Mouse (Mus musculus): ENCODE results near the gene March1. TPM values are rescaled to one million over a fixed set of nuclear protein-coding genes. Genes with fewer than 3 reads are reported as not detected.

March1 gene
- 1.3 TPM in 2 replicates for polyA plus RNA-seq (2015; fragmentation: Nextera tagmentation; extraction: Ambion mirVana)

DNA sequence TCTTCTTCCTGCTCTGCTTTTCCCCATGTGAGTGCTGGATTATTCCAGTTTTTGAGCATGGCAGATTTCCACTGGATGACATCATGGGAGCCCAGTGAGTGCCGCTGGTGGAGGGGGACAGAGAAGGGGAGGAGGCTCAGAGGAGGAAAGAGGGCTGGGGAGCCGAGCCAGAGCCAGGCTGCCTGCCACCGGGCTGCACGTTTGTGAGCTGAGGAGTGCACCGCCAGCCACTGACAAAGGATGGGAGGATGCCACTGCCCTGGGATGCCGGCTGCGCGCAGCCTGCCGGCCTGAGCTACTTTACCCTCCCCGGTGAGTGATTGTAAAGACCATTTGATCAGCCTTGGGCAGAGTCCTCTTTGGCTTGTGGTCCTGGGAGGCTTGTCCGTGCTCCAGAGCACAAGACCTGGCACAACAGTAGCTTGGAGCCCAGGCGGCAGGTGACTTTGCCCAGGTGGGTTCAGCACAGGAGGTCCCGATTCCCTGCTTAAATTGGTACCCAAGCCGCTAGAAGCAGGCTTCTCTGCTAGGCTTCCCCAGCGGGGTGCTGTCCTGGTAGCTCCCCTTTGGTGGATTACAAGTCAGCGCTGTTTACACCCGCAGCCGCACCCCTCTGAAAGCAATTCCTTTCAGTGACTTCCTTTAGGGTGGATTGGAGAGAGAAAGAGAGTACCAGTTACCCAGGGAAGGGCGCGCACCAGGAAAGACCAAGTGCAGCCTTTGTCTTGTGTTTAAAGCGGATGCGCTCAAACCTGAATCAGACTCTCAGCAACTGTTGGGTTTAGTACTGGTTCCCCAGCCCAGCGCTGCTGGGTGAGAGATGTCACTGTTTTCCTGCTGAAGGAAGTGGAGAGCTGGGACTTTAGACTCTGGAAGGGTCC is at the start of gene March1:
Gene March1 (plus strand): TSS at position 30 of the 881 bp plus-strand sequence.
- no peak for ATAC-seq (ENCODE audit: insufficient read depth)
- no peaks in the 10 kb centered on the region for H3K4me1 ChIP-seq (replicated peaks)
- 0 out of 2 replicates have a peak, but pooled peaks cover 5% of the 10 kb centered on the region for H3K27me3 ChIP-seq
- H3K36me3 ChIP-seq (replicated peaks), result no peaks in the 10 kb centered on the region
- WGBS (ENCODE audit: insufficient replicate concordance), result 3% methylated on average over 23 of the region's 23 CpGs
- H3K9me3 ChIP-seq (replicated peaks), result no peaks in the 10 kb centered on the region
- no peak within 1 kb of the TSS for H3K4me3 ChIP-seq (replicated peaks)
- H3K4me2 ChIP-seq, result no peak within 1 kb of the TSS
- no peak within 1 kb of the TSS for H3K9ac ChIP-seq
- H3K27ac ChIP-seq (replicated peaks), result no peak within 1 kb of the TSS

DNA sequence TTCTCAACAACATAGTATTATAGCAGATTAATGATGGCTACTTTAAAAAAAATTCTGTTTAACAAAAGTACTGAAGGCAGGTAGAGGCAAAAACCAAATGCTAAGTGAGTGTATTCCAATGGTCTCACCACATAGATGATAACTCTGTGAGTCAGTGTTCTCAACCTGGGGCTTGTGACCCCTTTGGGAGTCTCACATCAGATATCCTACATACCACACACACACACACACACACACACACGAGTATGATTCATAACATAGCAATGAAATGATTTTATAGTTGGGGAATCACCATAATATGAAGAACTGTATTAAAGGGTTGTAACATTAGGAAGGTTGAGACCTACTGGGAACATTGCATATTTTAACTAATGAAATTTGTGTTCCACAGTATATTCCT is 30.8 kb upstream of the March1 start:
- ATAC-seq (ENCODE audit: insufficient read depth), result no peak
- H3K27me3 ChIP-seq, result no peaks in the 10 kb centered on the region
- no peaks in the 10 kb centered on the region for H3K4me1 ChIP-seq (replicated peaks)
- H3K4me2 ChIP-seq, result no peak overlapping the region
- H3K27ac ChIP-seq (replicated peaks), result no peak overlapping the region
- 8% methylated on average over 1 of the region's 1 CpGs for WGBS (ENCODE audit: insufficient replicate concordance)
- no peak overlapping the region for H3K4me3 ChIP-seq (replicated peaks)
- H3K9me3 ChIP-seq (replicated peaks), result no peaks in the 10 kb centered on the region
- H3K9ac ChIP-seq, result no peak overlapping the region
- no peaks in the 10 kb centered on the region for H3K36me3 ChIP-seq (replicated peaks)

DNA sequence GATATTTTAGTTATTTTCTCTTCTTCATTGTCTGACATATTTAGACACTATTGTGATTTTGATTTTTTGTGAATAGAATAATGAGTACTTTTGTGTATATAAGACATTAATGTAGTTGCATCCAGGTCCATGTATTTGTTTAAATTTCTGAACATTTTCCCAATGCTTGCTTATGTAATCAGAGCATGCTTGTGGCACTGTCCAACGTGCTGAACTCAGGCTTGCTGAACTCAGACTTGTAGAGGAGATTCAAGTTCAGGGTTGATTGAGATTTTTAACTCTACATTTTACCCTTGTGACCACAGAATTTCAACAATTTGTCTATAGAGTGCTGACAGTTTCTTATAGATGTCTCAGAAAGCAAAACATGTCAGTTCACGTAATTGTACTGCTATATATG is 14.5 kb upstream of the March1 start:
- no peak overlapping the region for H3K9ac ChIP-seq
- no peak overlapping the region for H3K4me3 ChIP-seq (replicated peaks)
- H3K27me3 ChIP-seq, result no peaks in the 10 kb centered on the region
- H3K36me3 ChIP-seq (replicated peaks), result no peaks in the 10 kb centered on the region
- H3K4me2 ChIP-seq, result no peak overlapping the region
- WGBS (ENCODE audit: insufficient replicate concordance), result 27% methylated on average over 2 of the region's 2 CpGs
- no peak for ATAC-seq (ENCODE audit: insufficient read depth)
- H3K9me3 ChIP-seq (replicated peaks), result no peaks in the 10 kb centered on the region
- no peak overlapping the region for H3K27ac ChIP-seq (replicated peaks)
- no peaks in the 10 kb centered on the region for H3K4me1 ChIP-seq (replicated peaks)

DNA sequence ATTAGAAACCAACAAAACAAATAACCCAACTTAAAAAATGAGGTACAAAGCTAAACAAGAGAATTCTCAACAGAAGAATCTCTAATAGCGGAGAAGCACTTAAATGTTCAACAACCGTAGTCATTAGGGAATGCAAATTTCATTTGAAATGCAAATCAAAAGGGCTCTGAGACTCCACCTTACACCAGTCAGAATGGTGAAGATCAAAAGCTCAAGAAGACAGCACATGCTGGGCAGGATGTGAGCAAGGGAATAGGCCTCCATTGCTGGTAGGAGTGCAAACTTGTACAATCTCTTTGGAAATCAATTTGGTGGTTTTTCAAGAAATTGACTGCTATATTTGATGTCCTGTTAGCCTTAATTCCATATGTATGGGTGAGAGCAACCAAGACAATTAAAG is 8.2 kb upstream of the March1 start:
- no peak overlapping the region for H3K4me3 ChIP-seq (replicated peaks)
- H3K27me3 ChIP-seq, result no peaks in the 10 kb centered on the region
- no peaks in the 10 kb centered on the region for H3K36me3 ChIP-seq (replicated peaks)
- no peak for ATAC-seq (ENCODE audit: insufficient read depth)
- H3K9ac ChIP-seq, result no peak overlapping the region
- H3K4me2 ChIP-seq, result no peak overlapping the region
- H3K27ac ChIP-seq (replicated peaks), result no peak overlapping the region
- WGBS (ENCODE audit: insufficient replicate concordance), result 45% methylated on average over 2 of the region's 2 CpGs
- no peaks in the 10 kb centered on the region for H3K4me1 ChIP-seq (replicated peaks)
- no peaks in the 10 kb centered on the region for H3K9me3 ChIP-seq (replicated peaks)

DNA sequence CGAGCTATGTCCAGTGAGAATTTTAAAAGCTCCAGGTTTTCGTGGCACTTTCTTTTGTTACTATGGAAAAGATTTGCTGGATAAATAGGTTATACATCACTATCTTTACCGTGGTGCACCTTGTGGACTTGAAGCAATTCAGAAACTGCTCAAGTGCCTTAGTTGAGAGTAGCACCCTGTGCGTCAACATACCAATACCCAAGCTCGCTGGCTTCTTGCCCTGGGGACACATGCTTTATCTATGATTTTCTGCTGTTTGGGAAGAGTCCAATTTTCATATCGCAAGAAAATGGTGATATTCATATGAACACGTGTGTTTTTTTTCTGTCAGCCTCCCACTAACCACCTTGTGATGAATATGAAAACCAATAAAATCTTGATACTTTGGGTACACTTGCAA is 1.3 kb downstream of the March1 start:
- H3K9ac ChIP-seq, result no peak overlapping the region
- no peak overlapping the region for H3K27ac ChIP-seq (replicated peaks)
- ATAC-seq (ENCODE audit: insufficient read depth), result no peak
- WGBS (ENCODE audit: insufficient replicate concordance), result 28% methylated on average over 7 of the region's 7 CpGs
- no peaks in the 10 kb centered on the region for H3K4me1 ChIP-seq (replicated peaks)
- no peaks in the 10 kb centered on the region for H3K36me3 ChIP-seq (replicated peaks)
- H3K4me3 ChIP-seq (replicated peaks), result no peak overlapping the region
- H3K27me3 ChIP-seq, result 0 out of 2 replicates have a peak, but pooled peaks cover 5% of the 10 kb centered on the region
- no peaks in the 10 kb centered on the region for H3K9me3 ChIP-seq (replicated peaks)
- no peak overlapping the region for H3K4me2 ChIP-seq

DNA sequence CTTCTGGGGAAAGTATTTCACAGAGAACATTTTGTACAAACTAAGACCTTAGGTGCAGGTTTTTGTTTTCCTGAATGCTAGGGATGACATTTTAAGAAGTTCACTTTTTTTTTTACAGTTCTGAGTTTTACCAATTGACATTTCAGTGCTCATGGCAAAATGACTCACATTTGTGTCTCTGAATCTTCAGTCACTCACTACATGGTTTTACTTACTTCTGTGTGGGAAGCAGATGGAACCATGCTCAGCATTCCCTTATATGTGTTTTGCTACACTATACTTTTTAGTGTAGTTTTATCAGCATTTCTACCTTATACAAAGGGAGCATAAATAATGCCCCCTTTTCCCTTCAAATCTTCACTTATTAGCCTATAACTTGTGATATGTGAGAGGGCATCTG is 27.2 kb downstream of the March1 start:
- H3K36me3 ChIP-seq (replicated peaks), result no peaks in the 10 kb centered on the region
- H3K4me1 ChIP-seq (replicated peaks), result no peaks in the 10 kb centered on the region
- no peak overlapping the region for H3K9ac ChIP-seq
- H3K9me3 ChIP-seq (replicated peaks), result no peaks in the 10 kb centered on the region
- no peak overlapping the region for H3K27ac ChIP-seq (replicated peaks)
- H3K4me3 ChIP-seq (replicated peaks), result no peak overlapping the region
- no peak overlapping the region for H3K4me2 ChIP-seq
- H3K27me3 ChIP-seq, result no peaks in the 10 kb centered on the region
- no peak for ATAC-seq (ENCODE audit: insufficient read depth)

DNA sequence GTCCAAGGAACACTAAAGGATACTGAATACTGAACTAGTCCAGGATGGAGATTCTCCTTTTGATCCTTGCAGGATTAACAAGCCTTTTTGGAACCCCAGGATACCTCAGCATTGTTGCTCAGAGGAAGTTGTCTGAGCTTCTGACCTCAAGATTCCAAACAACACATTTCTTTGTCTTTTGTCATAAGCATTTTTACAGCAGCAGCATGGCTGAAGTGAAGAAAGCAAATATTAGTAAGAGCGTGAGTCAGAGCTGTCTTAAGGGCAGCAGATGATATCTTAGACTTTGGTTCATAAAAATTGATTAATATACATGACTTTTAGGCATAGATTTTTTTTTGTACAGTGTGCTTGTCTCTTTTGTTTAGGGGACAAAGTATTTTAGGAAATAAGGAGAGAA is 27.8 kb downstream of the March1 start:
- Histone ChIP-seq H3K4me2 (no peak overlapping the region), H3K9ac (no peak overlapping the region), H3K27me3 (no peaks in the 10 kb centered on the region), H3K9me3 (replicated peaks) (no peaks in the 10 kb centered on the region), H3K36me3 (replicated peaks) (no peaks in the 10 kb centered on the region), H3K4me3 (replicated peaks) (no peak overlapping the region), H3K27ac (replicated peaks) (no peak overlapping the region), H3K4me1 (replicated peaks) (no peaks in the 10 kb centered on the region)
- ATAC-seq (ENCODE audit: insufficient read depth), result no peak
- WGBS (ENCODE audit: insufficient replicate concordance), result 40% methylated on average over 1 of the region's 1 CpGs

DNA sequence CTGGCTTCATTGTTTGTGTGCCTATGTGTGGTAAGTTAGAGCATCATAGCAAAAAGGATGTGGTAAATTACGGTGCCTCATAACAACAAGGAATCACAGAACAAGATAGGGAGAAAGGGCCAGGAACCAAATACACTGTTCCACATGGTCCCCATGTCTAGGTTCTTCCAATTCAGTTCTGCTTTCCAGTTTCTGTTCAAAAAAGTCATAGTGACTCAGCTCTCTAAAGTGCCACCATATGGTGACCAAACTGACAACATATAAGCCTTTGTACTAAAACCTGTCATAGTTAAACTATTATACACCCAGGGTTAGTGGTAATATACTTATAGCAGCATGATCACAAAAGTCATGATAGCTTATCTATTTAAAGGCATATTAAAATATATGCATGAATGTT is 28.2 kb downstream of the March1 start:
- H3K9ac ChIP-seq, result no peak overlapping the region
- WGBS (ENCODE audit: insufficient replicate concordance), result 61% methylated on average over 1 of the region's 1 CpGs
- H3K4me2 ChIP-seq, result no peak overlapping the region
- no peaks in the 10 kb centered on the region for H3K4me1 ChIP-seq (replicated peaks)
- no peaks in the 10 kb centered on the region for H3K9me3 ChIP-seq (replicated peaks)
- no peak for ATAC-seq (ENCODE audit: insufficient read depth)
- H3K27me3 ChIP-seq, result no peaks in the 10 kb centered on the region
- H3K4me3 ChIP-seq (replicated peaks), result no peak overlapping the region
- no peaks in the 10 kb centered on the region for H3K36me3 ChIP-seq (replicated peaks)
- H3K27ac ChIP-seq (replicated peaks), result no peak overlapping the region

DNA sequence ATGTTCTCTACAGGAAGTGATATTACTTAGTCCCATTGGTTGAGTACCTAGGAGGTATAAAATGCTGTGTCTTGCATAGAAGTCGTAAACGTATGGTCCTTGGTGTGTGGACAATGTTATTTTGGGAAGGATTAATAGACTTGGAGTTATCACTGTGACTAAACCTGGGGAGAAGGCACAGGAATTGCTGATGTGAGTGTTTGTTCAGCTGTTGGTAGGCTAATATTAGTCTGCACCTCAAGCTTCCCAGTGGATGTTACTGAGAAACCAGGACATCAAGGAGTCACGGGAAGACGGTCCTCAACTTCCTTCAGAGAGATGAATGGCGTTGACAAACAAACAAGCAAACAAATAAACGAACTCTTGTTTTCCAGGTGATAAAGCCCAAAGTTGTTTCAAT is 38.2 kb downstream of the March1 start:
- ATAC-seq (ENCODE audit: insufficient read depth), result no peak
- Histone ChIP-seq H3K4me2 (no peak overlapping the region), H3K27ac (replicated peaks) (no peak overlapping the region), H3K4me3 (replicated peaks) (no peak overlapping the region), H3K27me3 (no peaks in the 10 kb centered on the region), H3K9ac (no peak overlapping the region), H3K9me3 (replicated peaks) (no peaks in the 10 kb centered on the region), H3K4me1 (replicated peaks) (no peaks in the 10 kb centered on the region), H3K36me3 (replicated peaks) (no peaks in the 10 kb centered on the region)
- 46% methylated on average over 6 of the region's 6 CpGs for WGBS (ENCODE audit: insufficient replicate concordance)

DNA sequence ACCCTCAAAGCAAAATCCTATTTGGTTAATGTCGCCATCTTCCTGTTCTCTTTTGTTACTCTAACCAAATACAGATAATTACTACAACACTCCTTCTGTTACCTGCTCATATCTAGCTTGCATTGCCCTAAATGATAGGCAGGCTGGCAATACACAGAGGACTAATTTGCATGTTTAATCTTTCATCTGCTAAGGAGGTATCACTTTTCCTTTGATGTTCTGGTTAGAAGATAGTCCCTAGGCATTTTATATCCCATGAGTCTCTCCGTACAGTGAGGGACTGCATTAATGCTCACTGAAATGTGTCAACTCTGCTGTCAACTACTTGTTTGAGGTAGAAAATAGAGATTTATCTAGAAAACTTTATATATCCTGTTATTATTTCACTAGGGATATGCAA is 44.2 kb downstream of the March1 start:
- Histone ChIP-seq H3K4me2 (no peak overlapping the region), H3K9ac (no peak overlapping the region), H3K4me3 (replicated peaks) (no peak overlapping the region), H3K4me1 (replicated peaks) (no peaks in the 10 kb centered on the region), H3K36me3 (replicated peaks) (no peaks in the 10 kb centered on the region), H3K27me3 (no peaks in the 10 kb centered on the region), H3K9me3 (replicated peaks) (no peaks in the 10 kb centered on the region), H3K27ac (replicated peaks) (no peak overlapping the region)
- no peak for ATAC-seq (ENCODE audit: insufficient read depth)
- WGBS (ENCODE audit: insufficient replicate concordance), result 76% methylated on average over 2 of the region's 2 CpGs

DNA sequence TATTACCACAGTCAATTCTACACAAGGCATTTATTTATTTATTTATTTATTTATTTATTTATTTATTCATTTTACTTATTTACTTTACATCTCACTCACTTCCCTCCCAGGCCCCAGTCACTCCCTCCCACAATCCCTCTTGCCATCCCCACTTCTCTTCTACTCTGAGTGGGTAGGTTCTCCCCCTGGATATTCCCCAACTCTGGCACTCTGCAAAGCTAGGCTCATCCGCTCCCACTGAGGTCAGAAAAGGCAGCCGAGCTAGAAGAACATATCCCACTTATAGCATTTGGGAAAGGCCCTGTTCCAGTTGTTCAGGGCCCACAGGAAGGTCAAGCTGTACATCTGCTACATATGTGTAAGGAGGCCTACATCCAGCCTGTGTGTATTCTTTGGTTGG is 48.1 kb downstream of the March1 start:
- Histone ChIP-seq H3K4me1 (replicated peaks) (no peaks in the 10 kb centered on the region), H3K27ac (replicated peaks) (no peak overlapping the region), H3K36me3 (replicated peaks) (no peaks in the 10 kb centered on the region), H3K27me3 (no peaks in the 10 kb centered on the region), H3K9me3 (replicated peaks) (no peaks in the 10 kb centered on the region), H3K4me3 (replicated peaks) (no peak overlapping the region), H3K4me2 (no peak overlapping the region), H3K9ac (no peak overlapping the region)
- no peak for ATAC-seq (ENCODE audit: insufficient read depth)
- WGBS (ENCODE audit: insufficient replicate concordance), result 51% methylated on average over 2 of the region's 2 CpGs

DNA sequence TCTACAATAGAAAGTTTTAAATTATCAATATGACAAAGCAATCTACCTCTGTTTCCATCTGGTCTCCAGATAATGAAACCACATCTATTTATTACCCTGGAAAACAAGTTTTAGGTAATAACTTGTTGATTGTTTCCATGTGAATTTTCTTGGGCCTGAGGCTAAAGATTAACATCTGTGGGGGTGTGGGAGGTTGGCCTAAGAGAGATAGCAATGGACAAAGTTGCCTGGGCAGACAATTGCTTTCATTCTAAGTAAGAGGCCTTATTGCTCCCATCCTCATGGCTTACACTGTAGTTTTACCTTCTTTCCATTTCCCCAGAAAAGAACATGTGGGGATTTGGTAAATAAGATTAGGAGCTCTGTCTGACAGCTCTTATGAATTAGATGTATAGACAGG is 125.4 kb downstream of the March1 start:
- H3K36me3 ChIP-seq (replicated peaks), result no peaks in the 10 kb centered on the region
- no peak overlapping the region for H3K27ac ChIP-seq (replicated peaks)
- no peak overlapping the region for H3K9ac ChIP-seq
- H3K4me2 ChIP-seq, result no peak overlapping the region
- H3K27me3 ChIP-seq, result no peaks in the 10 kb centered on the region
- no peaks in the 10 kb centered on the region for H3K4me1 ChIP-seq (replicated peaks)
- ATAC-seq (ENCODE audit: insufficient read depth), result no peak
- no peak overlapping the region for H3K4me3 ChIP-seq (replicated peaks)
- no peaks in the 10 kb centered on the region for H3K9me3 ChIP-seq (replicated peaks)

Data from liver, embryonic 15.5 days (tissue).